Mouse (Mus musculus): ENCODE measurements at regions not wholly inside any gene's neighbourhood (a gene's known extent, or its start where the extent isn't known, plus 50 kb on each side); places are given as distances from the start of the nearest gene placed in this dataset.
A peak's percentile ranks its signal among the peaks of the same experiment; 100 is the strongest.

GRCm38 (mm10) chr15:60132701-60133100 is 116.3 kb upstream of the 4933412E24Rik start:
- H3K79me3 ChIP-seq (ENCODE audit: low read depth), result no peaks in the 10 kb centered on the region
- TF ChIP-seq MYOD1 (IDR thresholded peaks at IDR 0.05; ENCODE audit: control insufficient read depth, insufficient read length, low read depth) (no peak), CTCF (IDR thresholded peaks at IDR 0.05; ENCODE audit: control insufficient read depth, insufficient read depth, insufficient read length) (no peak), CEBPB (IDR thresholded peaks at IDR 0.05; ENCODE audit: low read depth) (no peak), MAX (IDR thresholded peaks at IDR 0.05) (no peak), USF1 (IDR thresholded peaks at IDR 0.05; ENCODE audit: low read depth) (no peak), MYOG (IDR thresholded peaks at IDR 0.05; ENCODE audit: control insufficient read depth, extremely low read depth, insufficient read length) (no peak), FOSL1 (IDR thresholded peaks at IDR 0.05; ENCODE audit: insufficient read depth, low read length, poor library complexity, severe bottlenecking) (no peak)
- H3K36me3 ChIP-seq (ENCODE audit: control insufficient read depth, insufficient read depth), result no peaks in the 10 kb centered on the region
- H3K4me3 ChIP-seq (ENCODE audit: insufficient read depth, poor library complexity, severe bottlenecking), result no peak overlapping the region
- no peaks in the 10 kb centered on the region for H3K27me3 ChIP-seq (ENCODE audit: control insufficient read depth, insufficient read depth, insufficient read length)
- no peaks in the 10 kb centered on the region for H3K79me2 ChIP-seq (ENCODE audit: control insufficient read depth, insufficient read depth)
- no peak overlapping the region for H3ac ChIP-seq (ENCODE audit: control insufficient read depth, insufficient read length, low read depth)

GRCm38 (mm10) chr15:60124461-60124860 is 108.0 kb upstream of the 4933412E24Rik start:
- no peaks in the 10 kb centered on the region for H3K27me3 ChIP-seq (ENCODE audit: control insufficient read depth, insufficient read depth, insufficient read length)
- no peaks in the 10 kb centered on the region for H3K36me3 ChIP-seq (ENCODE audit: control insufficient read depth, insufficient read depth)
- H3K79me3 ChIP-seq (ENCODE audit: low read depth), result no peaks in the 10 kb centered on the region
- no peak overlapping the region for H3ac ChIP-seq (ENCODE audit: control insufficient read depth, insufficient read length, low read depth)
- no peak overlapping the region for H3K4me3 ChIP-seq (ENCODE audit: insufficient read depth, poor library complexity, severe bottlenecking)
- no peak for TF ChIP-seq CEBPB (IDR thresholded peaks at IDR 0.05; ENCODE audit: low read depth)
- no peak for TF ChIP-seq MAX (IDR thresholded peaks at IDR 0.05)
- no peak for TF ChIP-seq FOSL1 (IDR thresholded peaks at IDR 0.05; ENCODE audit: insufficient read depth, low read length, poor library complexity, severe bottlenecking)
- TF ChIP-seq MYOG (IDR thresholded peaks at IDR 0.05; ENCODE audit: control insufficient read depth, extremely low read depth, insufficient read length), result no peak
- TF ChIP-seq CTCF (IDR thresholded peaks at IDR 0.05; ENCODE audit: control insufficient read depth, insufficient read depth, insufficient read length), result no peak
- no peaks in the 10 kb centered on the region for H3K79me2 ChIP-seq (ENCODE audit: control insufficient read depth, insufficient read depth)

- TF ChIP-seq MYOG (IDR thresholded peaks at IDR 0.05; ENCODE audit: control insufficient read depth, extremely low read depth, insufficient read length) (no peak), FOSL1 (IDR thresholded peaks at IDR 0.05; ENCODE audit: insufficient read depth, low read length, poor library complexity, severe bottlenecking) (no peak), CTCF (IDR thresholded peaks at IDR 0.05; ENCODE audit: control insufficient read depth, insufficient read depth, insufficient read length) (no peak), USF1 (IDR thresholded peaks at IDR 0.05; ENCODE audit: low read depth) (no peak)
- Histone ChIP-seq H3K4me3 (ENCODE audit: insufficient read depth, poor library complexity, severe bottlenecking) (no peak overlapping the region), H3ac (ENCODE audit: control insufficient read depth, insufficient read length, low read depth) (no peak overlapping the region), H3K36me3 (ENCODE audit: control insufficient read depth, insufficient read depth) (no peaks in the 10 kb centered on the region), H3K79me3 (ENCODE audit: low read depth) (no peaks in the 10 kb centered on the region), H3K79me2 (ENCODE audit: control insufficient read depth, insufficient read depth) (no peaks in the 10 kb centered on the region), H3K27me3 (ENCODE audit: control insufficient read depth, insufficient read depth, insufficient read length) (no peaks in the 10 kb centered on the region)
Measured at GRCm38 (mm10) chr15:60119926-60120325, 103.5 kb upstream of the 4933412E24Rik start.

GRCm38 (mm10) chr15:60111885-60112284 is 95.5 kb upstream of the 4933412E24Rik start:
- Histone ChIP-seq H3K27me3 (ENCODE audit: control insufficient read depth, insufficient read depth, insufficient read length) (no peaks in the 10 kb centered on the region), H3ac (ENCODE audit: control insufficient read depth, insufficient read length, low read depth) (no peak overlapping the region), H3K4me3 (ENCODE audit: insufficient read depth, poor library complexity, severe bottlenecking) (no peak overlapping the region), H3K36me3 (ENCODE audit: control insufficient read depth, insufficient read depth) (no peaks in the 10 kb centered on the region), H3K79me2 (ENCODE audit: control insufficient read depth, insufficient read depth) (no peaks in the 10 kb centered on the region), H3K79me3 (ENCODE audit: low read depth) (no peaks in the 10 kb centered on the region)
- TF ChIP-seq MYOD1 (IDR thresholded peaks at IDR 0.05; ENCODE audit: control insufficient read depth, insufficient read length, low read depth) (no peak), CEBPB (IDR thresholded peaks at IDR 0.05; ENCODE audit: low read depth) (no peak)

GRCm38 (mm10) chr15:60111046-60111445 is 94.6 kb upstream of the 4933412E24Rik start:
- TF ChIP-seq CEBPB (IDR thresholded peaks at IDR 0.05; ENCODE audit: low read depth) (no peak), MAX (IDR thresholded peaks at IDR 0.05) (no peak), CTCF (IDR thresholded peaks at IDR 0.05; ENCODE audit: control insufficient read depth, insufficient read depth, insufficient read length) (no peak), MYOD1 (IDR thresholded peaks at IDR 0.05; ENCODE audit: control insufficient read depth, insufficient read length, low read depth) (no peak), USF1 (IDR thresholded peaks at IDR 0.05; ENCODE audit: low read depth) (no peak)
- H3K79me2 ChIP-seq (ENCODE audit: control insufficient read depth, insufficient read depth), result no peaks in the 10 kb centered on the region

GRCm38 (mm10) chr15:60104126-60104525 is 87.7 kb upstream of the 4933412E24Rik start:
- no peak overlapping the region for H3ac ChIP-seq (ENCODE audit: control insufficient read depth, insufficient read length, low read depth)
- TF ChIP-seq CEBPB (IDR thresholded peaks at IDR 0.05; ENCODE audit: low read depth), result peak; percentile 16
- no peak for TF ChIP-seq FOSL1 (IDR thresholded peaks at IDR 0.05; ENCODE audit: insufficient read depth, low read length, poor library complexity, severe bottlenecking)
- peak; percentile 18 for TF ChIP-seq MAX (IDR thresholded peaks at IDR 0.05)
- no peak overlapping the region for H3K4me3 ChIP-seq (ENCODE audit: insufficient read depth, poor library complexity, severe bottlenecking)
- H3K36me3 ChIP-seq (ENCODE audit: control insufficient read depth, insufficient read depth), result no peaks in the 10 kb centered on the region
- H3K27me3 ChIP-seq (ENCODE audit: control insufficient read depth, insufficient read depth, insufficient read length), result no peaks in the 10 kb centered on the region
- H3K79me2 ChIP-seq (ENCODE audit: control insufficient read depth, insufficient read depth), result no peaks in the 10 kb centered on the region
- H3K79me3 ChIP-seq (ENCODE audit: low read depth), result no peaks in the 10 kb centered on the region

More at GRCm38 (mm10) chr15:60111046-60111445, 94.6 kb upstream of the 4933412E24Rik start:
- no peak overlapping the region for H3K4me3 ChIP-seq (ENCODE audit: insufficient read depth, poor library complexity, severe bottlenecking)
- H3K27me3 ChIP-seq (ENCODE audit: control insufficient read depth, insufficient read depth, insufficient read length), result no peaks in the 10 kb centered on the region
- H3K79me3 ChIP-seq (ENCODE audit: low read depth), result no peaks in the 10 kb centered on the region
- H3K36me3 ChIP-seq (ENCODE audit: control insufficient read depth, insufficient read depth), result no peaks in the 10 kb centered on the region
- no peak overlapping the region for H3ac ChIP-seq (ENCODE audit: control insufficient read depth, insufficient read length, low read depth)

Data from C2C12 (cell line).